Mouse (Mus musculus) hindbrain, embryonic 16.5 days (tissue): ENCODE data around the gene H2-DMa. TPM values are rescaled to one million over a fixed set of nuclear protein-coding genes. Genes with fewer than 3 reads are reported as not detected.

Experiments
- ATAC-seq: fragments of 200-750 bp; cut with Nextera tagmentation; 2 replicates; pipeline ENCODE4 v1.8.0; 2017; ENCODE audit warnings: moderate TSS enrichment, moderate library complexity
- H3K27ac ChIP-seq: fragments of 300-500 bp; sonication (generic); 2 replicates; pipeline ENCODE4 v1.5.1; 2014; ENCODE audit warnings: low read depth, mild to moderate bottlenecking, control low read depth, low read length, moderate library complexity
- H3K27me3 ChIP-seq: fragments of 300-500 bp; sonication (generic); replicated peaks from 2 replicates; pipeline ENCODE4 v1.6.1; 2014; ENCODE audit warnings: low read length; ENCODE audit not compliant: control insufficient read depth, insufficient read depth
- H3K36me3 ChIP-seq: fragments of 300-500 bp; sonication (generic); 2 replicates; pipeline ENCODE4 v1.6.1; 2014; ENCODE audit warnings: mild to moderate bottlenecking, low read length, moderate library complexity, mixed read lengths; ENCODE audit not compliant: control insufficient read depth, insufficient read depth
- H3K4me1 ChIP-seq: fragments of 300-500 bp; sonication (generic); 2 replicates; pipeline ENCODE4 v1.6.1; 2014; ENCODE audit warnings: low read depth, low read length; ENCODE audit not compliant: control insufficient read depth, insufficient read depth
- H3K4me2 ChIP-seq: fragments of 300-500 bp; sonication (generic); 2 replicates; pipeline ENCODE4 v1.6.1; 2014; ENCODE audit warnings: mild to moderate bottlenecking, low read length, control low read depth, moderate library complexity
- H3K4me3 ChIP-seq: fragments of 300-500 bp; sonication (generic); 2 replicates; pipeline ENCODE4 v1.5.1; 2014; ENCODE audit warnings: mild to moderate bottlenecking, low read length, control low read depth, moderate library complexity
- H3K9ac ChIP-seq: fragments of 300-500 bp; sonication (generic); 2 replicates; pipeline ENCODE4 v1.6.1; 2014; ENCODE audit warnings: low read depth, mild to moderate bottlenecking, control low read depth, low read length, moderate library complexity
- H3K9me3 ChIP-seq: fragments of 300-500 bp; sonication (generic); 2 replicates; pipeline ENCODE4 v1.6.1; 2014; ENCODE audit warnings: mild to moderate bottlenecking, low read length, moderate library complexity; ENCODE audit not compliant: control insufficient read depth
- WGBS: fragments of 180-500 bp; shearing (Covaris S2); extraction: QIAGEN DNeasy Blood & Tissue Kit; methylation state at CpG from one replicate; pipeline ENCODE4 v1.1.7; 2014; 5-methylcytosine and 5-hydroxymethylcytosine counted together
- polyA plus RNA-seq: library from polyadenylated mRNA; unstranded; fragments of >200 nt; fragmentation: Nextera tagmentation; extraction: Ambion mirVana; gene quantifications from 2 replicates; pipeline ENCODE4 v1.2.1, GENCODE M21; 2015

The H2-DMa gene
- polyA plus RNA-seq, 1 experiment from 2014 or later = 20.9 TPM

GRCm38 (mm10) chr17:34120814-34121171 is 1.5 kb downstream of the H2-DMa start:
- peak overlapping the region; percentile 84 for H3K4me2 ChIP-seq
- H3K27me3 ChIP-seq = no peaks in the 10 kb centered on the region
- peak overlapping the region; percentile 86 for H3K4me3 ChIP-seq
- H3K4me1 ChIP-seq = peaks cover 28% of the 10 kb centered on the region
- ATAC-seq = no peak; the same call in 1 of the 2 replicates
- peak overlapping the region; percentile 100 for H3K27ac ChIP-seq
- peaks cover 7% of the 10 kb centered on the region for H3K36me3 ChIP-seq
- no peaks in the 10 kb centered on the region for H3K9me3 ChIP-seq
- peak overlapping the region; percentile 99 for H3K9ac ChIP-seq
- 0% methylated on average over 31 of the region's 31 CpGs for WGBS

GRCm38 (mm10) chr17:34121172-34121878 is 2.0 kb downstream of the H2-DMa start:
- ATAC-seq = peak; percentile 21
- Histone ChIP-seq H3K9ac (peak overlapping the region; percentile 99), H3K9me3 (no peaks in the 10 kb centered on the region), H3K36me3 (peaks cover 4% of the 10 kb centered on the region; the same call in 1 of the 2 replicates), H3K4me3 (peak overlapping the region; percentile 86), H3K27me3 (no peaks in the 10 kb centered on the region), H3K4me2 (peak overlapping the region; percentile 84), H3K4me1 (peaks cover 27% of the 10 kb centered on the region), H3K27ac (peak overlapping the region; percentile 100)
- WGBS = under 1% methylated on average over 31 of the region's 35 CpGs

GRCm38 (mm10) chr17:34121879-34122187 is 2.5 kb downstream of the H2-DMa start:
- Histone ChIP-seq H3K4me3 (peak overlapping the region; percentile 86), H3K27me3 (no peaks in the 10 kb centered on the region), H3K9ac (peak overlapping the region; percentile 99), H3K27ac (peak overlapping the region; percentile 100), H3K9me3 (no peaks in the 10 kb centered on the region), H3K36me3 (peaks cover 4% of the 10 kb centered on the region; the same call in 1 of the 2 replicates), H3K4me1 (peaks cover 22% of the 10 kb centered on the region), H3K4me2 (peak overlapping the region; percentile 84)
- no peak for ATAC-seq
- WGBS = under 1% methylated on average over 7 of the region's 10 CpGs

- Histone ChIP-seq H3K4me3 (peak within 1 kb of the TSS; percentile 86), H3K27me3 (no peaks in the 10 kb centered on the region), H3K4me2 (peak within 1 kb of the TSS; percentile 84), H3K36me3 (peaks cover 4% of the 10 kb centered on the region; the same call in 1 of the 2 replicates), H3K27ac (peak within 1 kb of the TSS; percentile 100), H3K4me1 (peaks cover 17% of the 10 kb centered on the region), H3K9me3 (no peaks in the 10 kb centered on the region), H3K9ac (peak within 1 kb of the TSS; percentile 99)
- peak; percentile 62 for ATAC-seq
- WGBS = 1% methylated on average over 55 of the region's 75 CpGs
These were observed 3.0 kb downstream of the H2-DMa start, which contains the start of gene Brd2 for GRCm38 (mm10) chr17:34122188-34122984. TSS of gene Brd2 (minus strand) at chr17:34122634.

- 1% methylated on average over 7 of the region's 7 CpGs for WGBS
- no peak for ATAC-seq
- Histone ChIP-seq H3K4me1 (peaks cover 17% of the 10 kb centered on the region), H3K36me3 (peaks cover 4% of the 10 kb centered on the region; the same call in 1 of the 2 replicates), H3K9me3 (no peaks in the 10 kb centered on the region), H3K4me2 (peak overlapping the region; percentile 84), H3K4me3 (peak overlapping the region; percentile 86), H3K27ac (peak overlapping the region; percentile 100), H3K27me3 (no peaks in the 10 kb centered on the region), H3K9ac (peak overlapping the region; percentile 99)
These were observed 3.8 kb downstream of the H2-DMa start for GRCm38 (mm10) chr17:34123111-34123510.

GRCm38 (mm10) chr17:34123518-34123917 is 4.2 kb downstream of the H2-DMa start:
- Histone ChIP-seq H3K9ac (peak overlapping the region; percentile 99), H3K27ac (peak overlapping the region; percentile 100), H3K4me3 (peak overlapping the region; percentile 86), H3K9me3 (no peaks in the 10 kb centered on the region), H3K36me3 (peaks cover 3% of the 10 kb centered on the region; the same call in 1 of the 2 replicates), H3K27me3 (no peaks in the 10 kb centered on the region), H3K4me2 (peak overlapping the region; percentile 84), H3K4me1 (peaks cover 18% of the 10 kb centered on the region)
- ATAC-seq = no peak
- 3% methylated on average over 2 of the region's 2 CpGs for WGBS

GRCm38 (mm10) chr17:34124649-34125048 is 5.3 kb downstream of the H2-DMa start:
- 87% methylated on average over 6 of the region's 6 CpGs for WGBS
- H3K4me1 ChIP-seq = peaks cover 21% of the 10 kb centered on the region
- peak overlapping the region; percentile 5; the same call in 1 of the 2 replicates for H3K4me2 ChIP-seq
- no peak overlapping the region for H3K27ac ChIP-seq
- no peaks in the 10 kb centered on the region for H3K36me3 ChIP-seq
- H3K9ac ChIP-seq = no peak overlapping the region
- no peaks in the 10 kb centered on the region for H3K9me3 ChIP-seq
- H3K4me3 ChIP-seq = no peak overlapping the region
- no peaks in the 10 kb centered on the region for H3K27me3 ChIP-seq
- ATAC-seq = no peak

- no peak overlapping the region for H3K4me3 ChIP-seq
- no peaks in the 10 kb centered on the region for H3K36me3 ChIP-seq
- H3K4me2 ChIP-seq = no peak overlapping the region
- no peaks in the 10 kb centered on the region for H3K9me3 ChIP-seq
- H3K4me1 ChIP-seq = peaks cover 21% of the 10 kb centered on the region
- no peaks in the 10 kb centered on the region for H3K27me3 ChIP-seq
- no peak overlapping the region for H3K9ac ChIP-seq
- ATAC-seq = no peak
- 64% methylated on average over 9 of the region's 9 CpGs for WGBS
- no peak overlapping the region for H3K27ac ChIP-seq
These were observed 7.6 kb downstream of the H2-DMa start for GRCm38 (mm10) chr17:34126826-34127420.

- Histone ChIP-seq H3K9me3 (no peaks in the 10 kb centered on the region), H3K27ac (no peak overlapping the region), H3K36me3 (no peaks in the 10 kb centered on the region), H3K4me3 (no peak overlapping the region), H3K9ac (no peak overlapping the region), H3K4me2 (no peak overlapping the region), H3K27me3 (no peaks in the 10 kb centered on the region), H3K4me1 (peaks cover 21% of the 10 kb centered on the region)
- WGBS = 35% methylated on average over 6 of the region's 6 CpGs
- ATAC-seq = no peak
These were observed 8.1 kb downstream of the H2-DMa start for GRCm38 (mm10) chr17:34127475-34127874.
